Mouse (Mus musculus) bone marrow macrophage, adult 2 months (primary cell): ENCODE data around the gene Samd4b.

Experiments
- CTCF ChIP-seq: IDR thresholded peaks from 2 replicates; pipeline ENCODE4 v1.5.1; 2012; ENCODE audit warnings: low read depth, mild to moderate bottlenecking, low read length, moderate library complexity
- POLR2A ChIP-seq: IDR thresholded peaks from 2 replicates; pipeline ENCODE4 v1.6.1; 2012; ENCODE audit warnings: mild to moderate bottlenecking, low read depth, low read length, borderline replicate concordance

DNA sequence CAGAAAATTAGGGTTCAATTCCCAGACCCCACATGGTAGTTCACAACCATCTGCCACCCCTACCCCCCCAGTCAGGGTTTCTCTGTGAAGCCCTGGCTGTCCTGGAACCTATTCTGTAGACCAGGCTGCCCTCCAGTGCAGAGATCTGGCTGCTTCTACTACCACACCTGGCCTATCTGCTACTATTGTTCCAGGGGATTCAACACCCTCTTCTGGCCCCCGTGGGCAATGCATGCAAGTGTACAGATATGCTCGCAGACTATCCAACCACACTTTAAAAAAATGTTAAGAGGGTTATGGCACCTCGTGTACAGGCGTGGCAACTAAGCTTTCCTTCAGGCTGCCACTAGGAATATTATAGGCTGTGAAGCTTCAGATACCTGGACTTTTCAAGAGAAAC, 185.1 kb downstream of the Samd4b start:
- no peak for TF ChIP-seq CTCF
- no peak for TF ChIP-seq POLR2A
